Mouse (Mus musculus) G1E (cell line): ENCODE measurements around the gene Inpp5a.

Source experiments
- CTCF ChIP-seq: IDR thresholded peaks from 2 replicates; pipeline ENCODE4 v1.5.1; 2012; ENCODE audit warnings: low read depth, low read length, inconsistent platforms, mixed read lengths
- GATA1 ChIP-seq: IDR thresholded peaks from 2 replicates; pipeline ENCODE4 v1.6.1; 2012; ENCODE audit warnings: borderline replicate concordance, low read length, inconsistent platforms, mixed read lengths
- GATA2 ChIP-seq: IDR thresholded peaks from 2 replicates; pipeline ENCODE4 v1.6.1; 2012; ENCODE audit warnings: low read depth, low read length, inconsistent platforms, borderline replicate concordance
- POLR2AphosphoS5 ChIP-seq: IDR thresholded peaks from 2 replicates; pipeline ENCODE4 v1.6.1; 2012; ENCODE audit warnings: low read depth, low read length, inconsistent platforms; ENCODE audit not compliant: insufficient replicate concordance
- TAL1 ChIP-seq: conservative IDR thresholded peaks from 2 replicates; pipeline ENCODE4 v1.6.1; 2012; ENCODE audit warnings: low read depth, low read length, inconsistent platforms, mixed read lengths

DNA sequence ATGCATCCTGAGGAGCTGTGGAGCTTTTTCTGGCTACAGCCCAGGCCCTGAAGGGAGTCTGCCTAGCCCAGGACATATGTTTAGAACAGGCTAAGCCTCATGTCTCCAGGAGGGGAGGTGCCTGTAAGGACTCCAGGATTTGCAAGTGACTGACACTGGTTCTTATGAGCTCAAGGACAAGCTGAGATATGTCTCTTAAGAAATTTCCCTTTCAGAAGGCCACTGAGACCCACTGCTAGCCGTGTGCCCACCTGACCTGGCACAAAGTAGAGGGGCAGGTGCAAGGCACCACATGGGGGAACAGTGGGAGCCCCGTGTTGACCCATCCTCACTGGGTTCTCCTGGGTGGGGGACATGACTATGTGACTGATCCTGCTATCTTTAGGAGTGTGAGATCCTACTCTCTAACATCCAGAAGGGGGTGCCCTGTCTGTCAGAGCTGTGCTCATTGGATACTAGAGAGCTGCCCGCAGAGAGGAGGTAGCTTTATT is 100.9 kb downstream of the Inpp5a start:
- TF ChIP-seq CTCF (no peak), GATA1 (no peak), POLR2AphosphoS5 (no peak), GATA2 (no peak), TAL1 (no peak)
